Mouse (Mus musculus): ENCODE measurements at regions not wholly inside any gene's neighbourhood (a gene's known extent, or its start where the extent isn't known, plus 50 kb on each side); places are given as distances from the start of the nearest gene placed in this dataset.
A peak's percentile ranks its signal among the peaks of the same experiment; 100 is the strongest.

GRCm38 (mm10) chrX:17026161-17026829, 114.7 kb upstream of the Ndp start:
- Histone ChIP-seq H3K27ac (replicated peaks; ENCODE audit: low read depth, low read length) (no peak overlapping the region), H3K4me1 (ENCODE audit: control insufficient read depth, insufficient read depth, low read length) (no peaks in the 10 kb centered on the region), H3K27me3 (replicated peaks; ENCODE audit: control insufficient read depth, insufficient read depth, low read length) (no peaks in the 10 kb centered on the region), H3K36me3 (ENCODE audit: control insufficient read depth, insufficient read depth, low read length) (no peaks in the 10 kb centered on the region), H3K4me2 (ENCODE audit: low read depth, low read length) (no peak overlapping the region), H3K4me3 (ENCODE audit: low read depth, low read length) (no peak overlapping the region), H3K9me3 (ENCODE audit: control insufficient read depth, low read length) (no peaks in the 10 kb centered on the region), H3K9ac (ENCODE audit: low read depth, low read length) (no peak overlapping the region)
- no peak for ATAC-seq (ENCODE audit: low read depth)
- no peak for DNase-seq (ENCODE audit: low spot score)

- no peak for DNase-seq (ENCODE audit: low spot score)
- H3K27me3 ChIP-seq (replicated peaks; ENCODE audit: control insufficient read depth, insufficient read depth, low read length), result no peaks in the 10 kb centered on the region
- H3K4me2 ChIP-seq (ENCODE audit: low read depth, low read length), result no peak overlapping the region
- H3K4me1 ChIP-seq (ENCODE audit: control insufficient read depth, insufficient read depth, low read length), result no peaks in the 10 kb centered on the region
- H3K27ac ChIP-seq (replicated peaks; ENCODE audit: low read depth, low read length), result no peak overlapping the region
- H3K36me3 ChIP-seq (ENCODE audit: control insufficient read depth, insufficient read depth, low read length), result no peaks in the 10 kb centered on the region
- 42% methylated on average over 1 of the region's 1 CpGs for WGBS
- ATAC-seq (ENCODE audit: low read depth), result no peak
- H3K9me3 ChIP-seq (ENCODE audit: control insufficient read depth, low read length), result no peaks in the 10 kb centered on the region
- H3K9ac ChIP-seq (ENCODE audit: low read depth, low read length), result no peak overlapping the region
- no peak overlapping the region for H3K4me3 ChIP-seq (ENCODE audit: low read depth, low read length)
These were observed 106.2 kb upstream of the Ndp start for GRCm38 (mm10) chrX:17017823-17018222.

- Histone ChIP-seq H3K4me2 (ENCODE audit: low read depth, low read length) (no peak overlapping the region), H3K36me3 (ENCODE audit: control insufficient read depth, insufficient read depth, low read length) (no peaks in the 10 kb centered on the region), H3K4me1 (ENCODE audit: control insufficient read depth, insufficient read depth, low read length) (no peaks in the 10 kb centered on the region), H3K27ac (replicated peaks; ENCODE audit: low read depth, low read length) (no peak overlapping the region), H3K4me3 (ENCODE audit: low read depth, low read length) (no peak overlapping the region), H3K9ac (ENCODE audit: low read depth, low read length) (no peak overlapping the region), H3K27me3 (replicated peaks; ENCODE audit: control insufficient read depth, insufficient read depth, low read length) (no peaks in the 10 kb centered on the region), H3K9me3 (ENCODE audit: control insufficient read depth, low read length) (no peaks in the 10 kb centered on the region)
- WGBS, result 77% methylated on average over 2 of the region's 2 CpGs
- DNase-seq (ENCODE audit: low spot score), result no peak
- ATAC-seq (ENCODE audit: low read depth), result no peak
These were observed 97.6 kb upstream of the Ndp start for GRCm38 (mm10) chrX:17009188-17009587.

- WGBS, result 33% methylated on average over 5 of the region's 5 CpGs
- Histone ChIP-seq H3K4me1 (ENCODE audit: control insufficient read depth, insufficient read depth, low read length) (no peaks in the 10 kb centered on the region), H3K36me3 (ENCODE audit: control insufficient read depth, insufficient read depth, low read length) (no peaks in the 10 kb centered on the region), H3K4me2 (ENCODE audit: low read depth, low read length) (no peak overlapping the region), H3K9me3 (ENCODE audit: control insufficient read depth, low read length) (no peaks in the 10 kb centered on the region), H3K27ac (replicated peaks; ENCODE audit: low read depth, low read length) (no peak overlapping the region), H3K27me3 (replicated peaks; ENCODE audit: control insufficient read depth, insufficient read depth, low read length) (no peaks in the 10 kb centered on the region; the same call in 1 of the 2 replicates), H3K9ac (ENCODE audit: low read depth, low read length) (no peak overlapping the region), H3K4me3 (ENCODE audit: low read depth, low read length) (no peak overlapping the region)
- ATAC-seq (ENCODE audit: low read depth) (no peak; the same call in 1 of the 2 replicates), DNase-seq (ENCODE audit: low spot score) (peak; percentile 75)
These were observed 87.0 kb upstream of the Ndp start for GRCm38 (mm10) chrX:16998578-16998977.

Data from embryonic facial prominence, embryonic 14.5 days (tissue).